ENCODE assay signal across 14 mouse cellular contexts in the genomic region with DNA sequence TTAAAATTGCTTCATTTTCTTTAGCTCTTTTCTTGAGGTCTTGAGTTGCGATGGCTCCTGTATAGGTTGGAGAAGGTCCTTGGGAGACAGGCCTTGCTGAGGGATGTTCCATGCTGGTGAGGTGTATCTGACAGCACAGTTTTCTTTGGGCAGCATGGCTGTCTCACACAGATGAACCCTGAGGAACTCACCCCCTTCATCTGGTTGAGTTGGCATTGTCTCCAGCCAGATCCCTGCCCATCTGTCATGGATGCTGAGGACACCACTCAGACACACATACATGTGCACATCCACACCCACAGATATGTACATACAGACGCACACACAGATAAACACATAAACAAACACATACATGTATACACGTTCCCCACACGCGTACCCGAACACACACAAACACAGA.
DNase-seq lines count a peak whose midpoint lies in the region.
"Had no signal": no experiment of that assay in that cellular context is flagged by ENCODE, and none has a peak within 500 bp of the region (broad histone marks: within the 10 kb centered on the region; RNA-seq: fewer than 3 reads in every experiment).

No protein-coding gene starts in this region.

- DNase-seq in cerebellum, postnatal 10 days: peak; percentile 60 to 62
- DNase-seq in cerebellum, postnatal 4 days (ENCODE audit: low spot score in 2 of 2): no peak
- DNase-seq in cerebellum, postnatal 14 days: peak; percentile 35 to 41
- no peak for DNase-seq in cerebellum, adult 8-10 months
- DNase-seq: adrenal gland, adult 2 months; adrenal gland, adult 8-10 months; adrenal gland, postnatal 10 days; adrenal gland, postnatal 14 days; adrenal gland, postnatal 25 days; adrenal gland, postnatal 36 days; B cell, adult 2 months; cerebellum, adult 11 months; cerebellum, adult 11-12 months; cerebellum, adult 18-20 months had no signal

Comparison
In these comparisons a context has a peak if more than half of its experiments do, and no peak if none do; other contexts are left out.
1. DNase-seq: peak in cerebellum, postnatal 10 days (2 of 2) and cerebellum, postnatal 14 days (2 of 2); none in cerebellum, postnatal 4 days (0 of 2) and cerebellum, adult 8-10 months (single experiment).